Comparison of ENCODE assay signal across 8 mouse cellular contexts in genomic region chr5:133173155-133173723, GRCm38 (mm10).
DNase-seq lines count a peak whose midpoint lies in the region; ATAC-seq and TF ChIP-seq lines count a peak whose summit lies in the region.

No protein-coding gene starts in this region.

- WGBS in heart, embryonic 13.5 days, result 21% methylated on average over 6 of the region's 6 CpGs
- WGBS in lung, postnatal 0 days, result 15% methylated on average over 6 of the region's 6 CpGs
- 45% methylated on average over 6 of the region's 6 CpGs for WGBS in midbrain, embryonic 15.5 days

- H3K27ac ChIP-seq in heart, embryonic 13.5 days (replicated peaks), result peak overlapping the region; percentile 80
- H3K27ac ChIP-seq in lung, postnatal 0 days (ENCODE audit: low read length), result peak overlapping the region; percentile 47; the same call in 1 of the 2 replicates
- no peak overlapping the region for H3K27ac ChIP-seq in midbrain, embryonic 15.5 days

- no peak overlapping the region for H3K4me3 ChIP-seq in heart, embryonic 13.5 days
- H3K4me3 ChIP-seq in lung, postnatal 0 days (ENCODE audit: low read depth, low read length), result no peak overlapping the region
- no peak overlapping the region for H3K4me3 ChIP-seq in midbrain, embryonic 15.5 days

- no peaks in the 10 kb centered on the region for H3K36me3 ChIP-seq in heart, embryonic 13.5 days
- no peaks in the 10 kb centered on the region for H3K36me3 ChIP-seq in lung, postnatal 0 days (ENCODE audit: insufficient read depth, low read length)
- H3K36me3 ChIP-seq in midbrain, embryonic 15.5 days (replicated peaks), result no peaks in the 10 kb centered on the region

- peak; percentile 93 for TF ChIP-seq EP300 in lung, postnatal 0 days (IDR thresholded peaks at IDR 0.05)

- TF ChIP-seq CTCF in lung, postnatal 0 days (IDR thresholded peaks at IDR 0.05), result no peak

- peak; percentile 85 for DNase-seq in Muller cell, postnatal 12 days (ENCODE audit: inconsistent ontology term)
- DNase-seq in adrenal gland, postnatal 14 days, result peak; percentile 88
- peak; percentile 98 for DNase-seq in fat pad, adult 2 months (ENCODE audit: extremely low read depth, low read depth, low spot score)
- peak; percentile 81 to 85 for DNase-seq in kidney, postnatal 25 days
- peak; percentile 95 for DNase-seq in lung, postnatal 0 days (ENCODE audit: low spot score)
- DNase-seq in spleen, postnatal 36 days (ENCODE audit: low spot score in 2 of 2), result peak; percentile 18 to 24

- H3K4me1 ChIP-seq in heart, embryonic 13.5 days, result peaks cover 26% of the 10 kb centered on the region
- H3K4me1 ChIP-seq in lung, postnatal 0 days (ENCODE audit: insufficient read depth, low read depth, low read length), result 0 out of 2 replicates have a peak, but pooled peaks cover 3% of the 10 kb centered on the region
- no peaks in the 10 kb centered on the region for H3K4me1 ChIP-seq in midbrain, embryonic 15.5 days

- peak overlapping the region; percentile 28 for H3K4me2 ChIP-seq in heart, embryonic 13.5 days
- no peak overlapping the region for H3K4me2 ChIP-seq in lung, postnatal 0 days (replicated peaks; ENCODE audit: low read depth, low read length)
- H3K4me2 ChIP-seq in midbrain, embryonic 15.5 days, result no peak overlapping the region

- ATAC-seq in heart, embryonic 13.5 days (ENCODE audit: extremely low read depth, insufficient number of reproducible peaks, low FRiP score, low TSS enrichment), result peak; percentile 66
- ATAC-seq in lung, postnatal 0 days, result peak; percentile 96
- ATAC-seq in midbrain, embryonic 15.5 days (replicated peaks), result no peak

- no peak overlapping the region for H3K9ac ChIP-seq in heart, embryonic 13.5 days
- H3K9ac ChIP-seq in lung, postnatal 0 days (replicated peaks; ENCODE audit: low read depth), result no peak overlapping the region
- no peak overlapping the region for H3K9ac ChIP-seq in midbrain, embryonic 15.5 days

- no peaks in the 10 kb centered on the region for H3K9me3 ChIP-seq in heart, embryonic 13.5 days
- no peaks in the 10 kb centered on the region for H3K9me3 ChIP-seq in lung, postnatal 0 days (ENCODE audit: low read length)
- H3K9me3 ChIP-seq in midbrain, embryonic 15.5 days, result no peaks in the 10 kb centered on the region

- no peaks in the 10 kb centered on the region for H3K27me3 ChIP-seq in heart, embryonic 13.5 days (replicated peaks)
- H3K27me3 ChIP-seq in lung, postnatal 0 days (replicated peaks; ENCODE audit: insufficient read depth, low read length), result no peaks in the 10 kb centered on the region
- no peaks in the 10 kb centered on the region for H3K27me3 ChIP-seq in midbrain, embryonic 15.5 days (replicated peaks)

Comparison
In these comparisons a context has a peak if more than half of its experiments do, and no peak if none do; other contexts are left out.
1. DNase-seq: peak in every context shown above with its lines; median percentile 98 in fat pad, adult 2 months; 95 in lung, postnatal 0 days; 88 in adrenal gland, postnatal 14 days; 85 in Muller cell, postnatal 12 days; 83 in kidney, postnatal 25 days; 21 in spleen, postnatal 36 days.